ENCODE assay signal across 9 mouse cellular contexts in the genomic region with DNA sequence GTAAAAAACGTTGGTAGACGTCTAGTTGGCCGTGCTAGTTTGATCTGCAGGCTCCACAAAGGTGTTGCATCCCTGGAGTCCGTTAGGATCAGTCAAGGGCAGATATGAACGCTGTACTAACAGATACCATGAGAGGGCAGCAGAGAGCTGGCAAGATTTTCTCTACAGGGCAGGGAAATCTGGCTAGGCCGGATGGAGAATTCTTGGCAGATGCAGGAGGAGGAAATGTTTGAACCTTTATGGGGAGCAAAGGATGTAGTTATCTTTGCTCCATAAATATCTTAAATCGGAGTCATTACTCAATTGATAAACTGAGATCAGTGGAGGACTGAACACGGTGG.
DNase-seq lines count a peak whose midpoint lies in the region; ATAC-seq and TF ChIP-seq lines count a peak whose summit lies in the region.
"Had no signal": no experiment of that assay in that cellular context is flagged by ENCODE, and none has a peak within 500 bp of the region (broad histone marks: within the 10 kb centered on the region; RNA-seq: fewer than 3 reads in every experiment).

No protein-coding gene starts in this region.

- DNase-seq in heart, adult 11 months = peak; percentile 89
- peak; percentile 7 for DNase-seq in gastrocnemius, postnatal 25 days
- DNase-seq in left cerebral cortex, adult 9 months (ENCODE audit: low spot score in 2 of 2) = peak; percentile 38 to 89
- peak; percentile 97 for DNase-seq in midbrain, embryonic 11.5 days (ENCODE audit: low spot score, missing footprints)

- peak; percentile 85 for TF ChIP-seq CTCF in cortical plate, adult 2 months (IDR thresholded peaks at IDR 0.05; ENCODE audit: extremely low read depth, insufficient read depth, low read length)
- peak; percentile 94 for TF ChIP-seq CTCF in intestine, postnatal 0 days (IDR thresholded peaks at IDR 0.05; ENCODE audit: low read depth)
- peak; percentile 82; the same call in 1 of the 2 replicates for TF ChIP-seq CTCF in small intestine, adult 2 months (IDR thresholded peaks at IDR 0.05; ENCODE audit: extremely low read depth, insufficient read length, insufficient replicate concordance, low read depth, low read length)

- 19% methylated on average over 8 of the region's 8 CpGs for WGBS in heart, embryonic 11.5 days (ENCODE audit: insufficient replicate concordance)
- 10% methylated on average over 8 of the region's 8 CpGs for WGBS in intestine, postnatal 0 days
- WGBS in midbrain, embryonic 11.5 days = 25% methylated on average over 8 of the region's 8 CpGs
- WGBS in small intestine, adult 2 months = 5% methylated on average over 8 of the region's 8 CpGs

- no peak for TF ChIP-seq POLR2A in cortical plate, adult 2 months (IDR thresholded peaks at IDR 0.05; ENCODE audit: extremely low read depth, insufficient read depth, low read length)
- TF ChIP-seq POLR2A in small intestine, adult 2 months (IDR thresholded peaks at IDR 0.05; ENCODE audit: low read depth, low read length) = no peak

- H3K4me3 ChIP-seq in heart, embryonic 11.5 days (ENCODE audit: low read depth, low read length) = no peak overlapping the region
- no peak overlapping the region for H3K4me3 ChIP-seq in cortical plate, adult 2 months (ENCODE audit: insufficient read depth, low read length)
- no peak overlapping the region for H3K4me3 ChIP-seq in intestine, postnatal 0 days (ENCODE audit: low read depth, low read length)
- H3K4me3 ChIP-seq in midbrain, embryonic 11.5 days (ENCODE audit: low read depth, low read length) = no peak overlapping the region
- no peak overlapping the region for H3K4me3 ChIP-seq in small intestine, adult 2 months (ENCODE audit: low read depth, low read length)
- H3K4me3 ChIP-seq: megakaryocyte, embryonic 14.5 days had no signal

- no peak overlapping the region for H3K9ac ChIP-seq in heart, embryonic 11.5 days (ENCODE audit: low read depth, low read length)
- H3K9ac ChIP-seq in intestine, postnatal 0 days (ENCODE audit: low read depth, low read length) = no peak overlapping the region
- H3K9ac ChIP-seq in midbrain, embryonic 11.5 days (ENCODE audit: low read length) = no peak overlapping the region

- H3K36me3 ChIP-seq in heart, embryonic 11.5 days (ENCODE audit: control insufficient read depth, insufficient read depth, low read length) = no peaks in the 10 kb centered on the region
- H3K36me3 ChIP-seq in intestine, postnatal 0 days (ENCODE audit: control insufficient read depth, insufficient read depth) = no peaks in the 10 kb centered on the region
- H3K36me3 ChIP-seq in midbrain, embryonic 11.5 days (ENCODE audit: control insufficient read depth, insufficient read depth, low read length) = no peaks in the 10 kb centered on the region
- no peaks in the 10 kb centered on the region for H3K36me3 ChIP-seq in small intestine, adult 2 months (ENCODE audit: control insufficient read depth, insufficient read depth, low read length)

- no peak for ATAC-seq in heart, embryonic 11.5 days (replicated peaks; ENCODE audit: insufficient number of reproducible peaks, low FRiP score, low TSS enrichment)
- peak; percentile 72 for ATAC-seq in intestine, postnatal 0 days
- peak; percentile 90 for ATAC-seq in midbrain, embryonic 11.5 days (ENCODE audit: low FRiP score)

- no peaks in the 10 kb centered on the region for H3K9me3 ChIP-seq in heart, embryonic 11.5 days (replicated peaks; ENCODE audit: control insufficient read depth, low read length)
- no peaks in the 10 kb centered on the region for H3K9me3 ChIP-seq in intestine, postnatal 0 days (ENCODE audit: control insufficient read depth)
- no peaks in the 10 kb centered on the region for H3K9me3 ChIP-seq in midbrain, embryonic 11.5 days (ENCODE audit: control insufficient read depth, low read length)
- H3K9me3 ChIP-seq: megakaryocyte, embryonic 14.5 days had no signal

- no peak overlapping the region for H3K27ac ChIP-seq in heart, embryonic 11.5 days (ENCODE audit: low read depth, low read length)
- no peak overlapping the region for H3K27ac ChIP-seq in cortical plate, adult 2 months (ENCODE audit: insufficient read depth, low read length)
- no peak overlapping the region for H3K27ac ChIP-seq in intestine, postnatal 0 days (ENCODE audit: low read depth, low read length)
- no peak overlapping the region for H3K27ac ChIP-seq in midbrain, embryonic 11.5 days (ENCODE audit: low read depth, low read length)
- H3K27ac ChIP-seq in small intestine, adult 2 months (ENCODE audit: insufficient read depth, low read depth, low read length) = no peak overlapping the region

- no peaks in the 10 kb centered on the region for H3K4me1 ChIP-seq in heart, embryonic 11.5 days (ENCODE audit: control insufficient read depth, insufficient read depth, low read length)
- H3K4me1 ChIP-seq in cortical plate, adult 2 months (ENCODE audit: control insufficient read depth, insufficient read depth, low read length) = no peaks in the 10 kb centered on the region
- no peaks in the 10 kb centered on the region for H3K4me1 ChIP-seq in intestine, postnatal 0 days (replicated peaks; ENCODE audit: control insufficient read depth, insufficient read depth, low read length)
- no peaks in the 10 kb centered on the region for H3K4me1 ChIP-seq in midbrain, embryonic 11.5 days (ENCODE audit: control insufficient read depth, insufficient read depth, low read length)
- no peaks in the 10 kb centered on the region for H3K4me1 ChIP-seq in small intestine, adult 2 months (ENCODE audit: control insufficient read depth, insufficient read depth, insufficient read length, low read length)
- H3K4me1 ChIP-seq: megakaryocyte, embryonic 14.5 days had no signal

- H3K4me2 ChIP-seq in heart, embryonic 11.5 days = no peak overlapping the region
- no peak overlapping the region for H3K4me2 ChIP-seq in intestine, postnatal 0 days (replicated peaks; ENCODE audit: low read depth)
- no peak overlapping the region for H3K4me2 ChIP-seq in midbrain, embryonic 11.5 days

- no peaks in the 10 kb centered on the region for H3K27me3 ChIP-seq in heart, embryonic 11.5 days (ENCODE audit: control insufficient read depth, insufficient read depth, low read length)
- H3K27me3 ChIP-seq in intestine, postnatal 0 days (replicated peaks; ENCODE audit: control insufficient read depth, insufficient read depth, low read length) = no peaks in the 10 kb centered on the region
- no peaks in the 10 kb centered on the region for H3K27me3 ChIP-seq in midbrain, embryonic 11.5 days (ENCODE audit: control insufficient read depth, insufficient read depth, low read length)
- H3K27me3 ChIP-seq in small intestine, adult 2 months (ENCODE audit: control insufficient read depth, insufficient read depth, low read length) = no peaks in the 10 kb centered on the region
- H3K27me3 ChIP-seq: megakaryocyte, embryonic 14.5 days had no signal

Comparison
In these comparisons a context has a peak if more than half of its experiments do, and no peak if none do; other contexts are left out.
1. DNase-seq: peak in every context shown above with its lines; median percentile 97 in midbrain, embryonic 11.5 days; 89 in heart, adult 11 months; 64 in left cerebral cortex, adult 9 months; 7 in gastrocnemius, postnatal 25 days.